Comparison of ENCODE assay signal across 15 mouse cellular contexts in genomic region chr2:102256591-102257335, GRCm38 (mm10).
"Had no signal": no experiment of that assay in that cellular context is flagged by ENCODE, and none has a peak within 500 bp of the region (broad histone marks: within the 10 kb centered on the region; RNA-seq: fewer than 3 reads in every experiment).

No protein-coding gene starts in this region.

- DNase-seq: kidney, adult 2 months; kidney, postnatal 25 days; left cerebral cortex, postnatal 4 days; liver, postnatal 0 days; lung, embryonic 14.5 days had no signal

- H3K27ac ChIP-seq: kidney, postnatal 0 days; limb, embryonic 12.5 days; limb, embryonic 15.5 days; liver, embryonic 14.5 days; macrophage; midbrain, embryonic 12.5 days; midbrain, embryonic 15.5 days; neural tube, embryonic 12.5 days; neural tube, embryonic 15.5 days; stomach, postnatal 0 days had no signal

- H3K4me3 ChIP-seq: limb, embryonic 12.5 days; limb, embryonic 15.5 days; midbrain, embryonic 12.5 days; midbrain, embryonic 15.5 days; neural tube, embryonic 12.5 days; neural tube, embryonic 15.5 days had no signal
